Mouse (Mus musculus) cortical plate, adult 2 months (tissue): ENCODE data around the gene Tmem102.

ENCODE experiments used
- CTCF ChIP-seq: fragments of 200-500 bp; IDR thresholded peaks from 2 replicates; pipeline ENCODE4 v1.5.1; 2011; ENCODE audit warnings: mild to moderate bottlenecking, control low read depth, low read length; ENCODE audit not compliant: insufficient read depth; ENCODE audit errors: extremely low read depth
- POLR2A ChIP-seq: fragments of 200-500 bp; IDR thresholded peaks from 2 replicates; pipeline ENCODE4 v1.6.1; 2011; ENCODE audit warnings: mild to moderate bottlenecking, low read length, control low read depth; ENCODE audit not compliant: insufficient read depth; ENCODE audit errors: extremely low read depth

DNA sequence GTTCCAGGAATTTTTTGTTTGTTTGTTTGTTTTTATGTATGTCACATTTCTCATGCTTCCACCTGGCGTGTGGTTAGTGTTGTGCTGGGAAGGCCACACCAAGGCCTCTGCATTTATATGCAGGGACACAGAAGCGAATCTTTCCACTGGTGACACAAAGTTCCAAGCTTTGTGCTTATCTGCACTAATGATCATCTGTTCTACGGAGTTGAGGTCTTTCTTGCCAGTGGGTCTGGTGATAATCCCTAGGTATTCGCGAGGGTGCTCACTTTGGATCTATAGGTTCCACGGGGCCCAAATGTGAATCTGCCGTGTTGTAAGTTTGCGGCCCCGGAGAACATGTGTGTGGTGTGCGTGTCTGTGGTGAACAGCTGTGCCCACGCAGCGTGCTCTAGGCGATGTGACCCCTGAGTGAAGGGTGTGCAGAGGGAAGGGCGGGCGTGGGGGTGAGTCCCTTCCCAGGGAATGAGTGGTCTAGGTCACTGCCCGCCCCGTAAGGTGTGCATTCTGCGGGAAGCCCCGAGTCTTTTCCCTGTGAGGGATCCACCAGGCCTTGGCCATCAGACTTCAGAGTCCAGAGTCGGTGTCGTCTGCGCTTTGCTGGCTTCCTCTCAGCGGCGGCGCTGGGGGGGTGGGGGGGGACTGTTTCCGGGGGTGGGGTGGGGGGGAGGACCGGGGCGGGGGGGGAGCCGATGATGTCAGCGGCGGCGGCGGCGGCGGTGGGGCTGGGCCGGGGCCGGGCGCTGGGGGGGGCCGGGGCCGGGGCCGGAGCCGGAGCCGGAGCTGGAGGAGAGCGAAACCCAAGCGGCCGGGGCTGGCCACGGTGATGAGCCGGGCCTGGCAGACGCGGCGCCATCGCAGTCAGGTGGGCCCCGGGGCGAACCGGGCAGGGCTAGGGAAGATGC is 40.0 kb downstream of the Tmem102 start, which contains the start of gene Zbtb4:
- no peak for TF ChIP-seq CTCF
- TF ChIP-seq POLR2A: peak; percentile 35; the same call in 1 of the 2 replicates
